Mouse (Mus musculus): Measurements from ENCODE around the gene Ucp2.
A peak's percentile ranks its signal among the peaks of the same experiment; 100 is the strongest.
"Not testable (repeated sequence)": the region's sequence is repeated elsewhere in the genome, so short reads cannot be mapped to it uniquely, and the experiment has no call there.

Ucp2 gene

GRCm38 (mm10) chr7:100479823-100480164 is 13.3 kb upstream of the Ucp2 start:
- no peak for DNase-seq (ENCODE audit: low spot score)

GRCm38 (mm10) chr7:100480175-100480574 is 13.0 kb upstream of the Ucp2 start:
- no peak for DNase-seq (ENCODE audit: low spot score)

- not testable (repeated sequence) for DNase-seq (ENCODE audit: low spot score)
Observed at GRCm38 (mm10) chr7:100482046-100482445, 11.1 kb upstream of the Ucp2 start.

- DNase-seq (ENCODE audit: low spot score), result peak; percentile 86
Observed at GRCm38 (mm10) chr7:100484493-100484892, 8.6 kb upstream of the Ucp2 start.

- DNase-seq (ENCODE audit: low spot score), result no peak
Observed at GRCm38 (mm10) chr7:100487301-100487700, 5.8 kb upstream of the Ucp2 start.

- no peak for DNase-seq (ENCODE audit: low spot score)
Observed at GRCm38 (mm10) chr7:100488474-100489048, 4.6 kb upstream of the Ucp2 start.

- DNase-seq (ENCODE audit: low spot score), result no peak
Observed at GRCm38 (mm10) chr7:100492391-100493116, 583 bp upstream of the Ucp2 start.

GRCm38 (mm10) chr7:100493484-100494414 is 612 bp downstream of the Ucp2 start:
- DNase-seq (ENCODE audit: low spot score), result peak; percentile 90

- no peak for DNase-seq (ENCODE audit: low spot score)
Observed at GRCm38 (mm10) chr7:100494415-100494831, 1.3 kb downstream of the Ucp2 start.

- peak; percentile 56 for DNase-seq (ENCODE audit: low spot score)
Observed at GRCm38 (mm10) chr7:100495042-100495441, 1.9 kb downstream of the Ucp2 start.

- DNase-seq (ENCODE audit: low spot score), result no peak
Observed at GRCm38 (mm10) chr7:100495581-100496251, 2.6 kb downstream of the Ucp2 start.

GRCm38 (mm10) chr7:100496371-100496770 is 3.2 kb downstream of the Ucp2 start:
- no peak for DNase-seq (ENCODE audit: low spot score)

- DNase-seq (ENCODE audit: low spot score), result no peak
Observed at GRCm38 (mm10) chr7:100496791-100497190, 3.7 kb downstream of the Ucp2 start.

- DNase-seq (ENCODE audit: low spot score), result no peak
Observed at GRCm38 (mm10) chr7:100497402-100497801, 4.3 kb downstream of the Ucp2 start.

- DNase-seq (ENCODE audit: low spot score), result no peak
Observed at GRCm38 (mm10) chr7:100497982-100498381, 4.8 kb downstream of the Ucp2 start.

GRCm38 (mm10) chr7:100499465-100499864 is 6.3 kb downstream of the Ucp2 start:
- DNase-seq (ENCODE audit: low spot score), result no peak

GRCm38 (mm10) chr7:100500276-100500977 is 7.3 kb downstream of the Ucp2 start:
- DNase-seq (ENCODE audit: low spot score), result peak; percentile 63

GRCm38 (mm10) chr7:100501027-100501843 is 8.1 kb downstream of the Ucp2 start:
- peak; percentile 28 for DNase-seq (ENCODE audit: low spot score)

- no peak for DNase-seq (ENCODE audit: low spot score)
Observed at GRCm38 (mm10) chr7:100501844-100502373, 8.8 kb downstream of the Ucp2 start.

- no peak for DNase-seq (ENCODE audit: low spot score)
Observed at GRCm38 (mm10) chr7:100502374-100502922, 9.3 kb downstream of the Ucp2 start.
